Mouse (Mus musculus): ENCODE results near the gene Alg9.

The Alg9 gene

GRCm38 (mm10) chr9:50884741-50885599 lies 110.2 kb downstream of the Alg9 start:
- 31% methylated on average over 10 of the region's 10 CpGs for whole genome bisulfite sequencing

GRCm38 (mm10) chr9:50885600-50885987 lies 110.8 kb downstream of the Alg9 start:
- 41% methylated on average over 1 of the region's 1 CpGs for WGBS

GRCm38 (mm10) chr9:50886870-50887269 lies 112.1 kb downstream of the Alg9 start:
- 100% methylated on average over 1 of the region's 1 CpGs for WGBS

- WGBS: 50% methylated on average over 4 of the region's 4 CpGs
Observed at GRCm38 (mm10) chr9:50887351-50887750, 112.5 kb downstream of the Alg9 start.

GRCm38 (mm10) chr9:50889211-50889610 lies 114.4 kb downstream of the Alg9 start:
- WGBS: 64% methylated on average over 6 of the region's 6 CpGs

GRCm38 (mm10) chr9:50889964-50890363 lies 115.1 kb downstream of the Alg9 start:
- 79% methylated on average over 4 of the region's 4 CpGs for WGBS

GRCm38 (mm10) chr9:50890494-50891090 lies 115.8 kb downstream of the Alg9 start:
- 90% methylated on average over 3 of the region's 3 CpGs for WGBS
